Mouse (Mus musculus) brown adipose tissue, adult 24 weeks (tissue): Measurements from ENCODE around the gene Gna11. TPM values are rescaled to one million over a fixed set of nuclear protein-coding genes. Genes with fewer than 3 reads are reported as not detected.

Source experiments
- H3K27ac ChIP-seq: fragments of 200-500 bp; replicated peaks from 2 replicates; pipeline ENCODE4 v1.5.1; 2012; ENCODE audit warnings: low read depth, mild to moderate bottlenecking, low read length
- H3K4me1 ChIP-seq: fragments of 200-500 bp; 2 replicates; pipeline ENCODE4 v1.6.1; 2012; ENCODE audit warnings: low read length, mixed read lengths; ENCODE audit not compliant: control insufficient read depth, insufficient read depth, insufficient read length
- H3K4me3 ChIP-seq: fragments of 200-500 bp; 2 replicates; pipeline ENCODE4 v1.5.1; 2012; ENCODE audit warnings: low read depth, mild to moderate bottlenecking, low read length, moderate library complexity; ENCODE audit not compliant: insufficient read depth
- polyA plus RNA-seq: library from polyadenylated mRNA; stranded (reverse); fragments of >200 nt; gene quantifications from 2 replicates; pipeline ENCODE4 v1.2.4, GENCODE M21; 2012; ENCODE audit not compliant: missing spikeins, insufficient read depth, insufficient read length

Gna11 gene
- polyA plus RNA-seq, 1 experiment, result 41.1 TPM

DNA sequence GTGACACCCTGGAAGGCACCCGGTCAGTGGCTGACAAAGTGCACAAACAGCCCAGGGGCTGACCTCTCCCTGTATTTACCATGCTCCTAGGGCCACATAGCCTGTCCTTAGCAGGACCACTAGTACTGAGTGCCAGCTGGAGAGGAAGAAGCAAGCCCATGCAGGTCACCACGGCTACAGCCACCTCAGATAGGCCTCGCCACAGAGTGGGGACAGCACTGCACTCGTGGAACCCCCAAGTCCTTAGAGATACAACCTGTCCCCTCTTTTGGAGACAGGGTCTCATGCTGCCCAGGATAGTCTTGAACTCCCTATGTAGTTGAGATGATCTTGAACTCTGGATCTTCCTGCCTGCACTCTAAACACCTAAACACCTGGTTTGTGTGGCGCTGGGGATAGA is 3.6 kb downstream of the Gna11 start:
- H3K4me3 ChIP-seq, result peak overlapping the region; percentile 14
- peaks cover 41% of the 10 kb centered on the region for H3K4me1 ChIP-seq
- peak overlapping the region; percentile 74 for H3K27ac ChIP-seq

GRCm38 (mm10) chr10:81538321-81539048 is 6.5 kb downstream of the Gna11 start:
- no peak overlapping the region for H3K4me3 ChIP-seq
- peaks cover 38% of the 10 kb centered on the region for H3K4me1 ChIP-seq
- H3K27ac ChIP-seq, result no peak overlapping the region

DNA sequence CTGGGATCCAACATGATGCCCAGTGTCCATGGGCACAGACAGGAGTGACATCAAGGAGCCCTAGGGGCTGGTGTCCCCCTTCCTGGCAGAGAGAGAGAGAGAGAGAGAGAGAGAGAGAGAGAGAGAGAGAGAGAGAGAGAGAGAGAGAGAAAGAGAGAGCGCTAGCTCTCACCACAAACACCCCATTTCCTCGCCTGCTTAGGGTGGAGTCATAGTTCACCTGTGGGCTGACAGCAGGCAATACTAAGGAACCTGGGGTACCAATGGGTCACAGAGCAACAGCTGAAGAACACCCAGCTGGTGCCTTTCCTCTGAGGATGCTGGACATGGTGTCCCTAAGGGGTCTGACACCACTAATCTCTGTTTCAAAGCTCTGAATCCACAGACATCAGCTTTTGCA is 7.6 kb downstream of the Gna11 start:
- peaks cover 27% of the 10 kb centered on the region for H3K4me1 ChIP-seq
- no peak overlapping the region for H3K4me3 ChIP-seq
- H3K27ac ChIP-seq, result no peak overlapping the region

DNA sequence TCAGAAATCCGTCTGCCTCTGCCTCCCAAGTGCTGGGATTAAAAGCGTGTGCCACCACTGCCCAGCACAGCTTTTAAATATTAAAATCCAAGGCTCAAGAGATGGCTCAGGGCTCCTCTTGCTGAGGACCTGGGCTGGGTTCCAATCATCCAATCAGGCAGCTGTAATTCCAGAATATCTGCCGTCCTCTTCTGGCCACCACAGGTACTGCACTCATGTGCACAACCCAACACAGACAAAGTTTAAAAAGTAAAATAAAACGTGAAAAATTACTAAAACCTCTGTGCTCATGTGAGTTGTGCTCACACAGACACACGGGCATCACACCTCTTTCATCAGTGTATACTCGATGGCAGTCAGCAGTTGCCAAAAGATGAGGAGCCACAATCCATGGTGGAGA is 8.3 kb downstream of the Gna11 start:
- no peak overlapping the region for H3K4me3 ChIP-seq
- H3K27ac ChIP-seq, result no peak overlapping the region
- H3K4me1 ChIP-seq, result peaks cover 23% of the 10 kb centered on the region

GRCm38 (mm10) chr10:81534826-81535225 is 10.2 kb downstream of the Gna11 start:
- Histone ChIP-seq H3K27ac (no peak overlapping the region), H3K4me1 (peaks cover 8% of the 10 kb centered on the region), H3K4me3 (no peak overlapping the region)

DNA sequence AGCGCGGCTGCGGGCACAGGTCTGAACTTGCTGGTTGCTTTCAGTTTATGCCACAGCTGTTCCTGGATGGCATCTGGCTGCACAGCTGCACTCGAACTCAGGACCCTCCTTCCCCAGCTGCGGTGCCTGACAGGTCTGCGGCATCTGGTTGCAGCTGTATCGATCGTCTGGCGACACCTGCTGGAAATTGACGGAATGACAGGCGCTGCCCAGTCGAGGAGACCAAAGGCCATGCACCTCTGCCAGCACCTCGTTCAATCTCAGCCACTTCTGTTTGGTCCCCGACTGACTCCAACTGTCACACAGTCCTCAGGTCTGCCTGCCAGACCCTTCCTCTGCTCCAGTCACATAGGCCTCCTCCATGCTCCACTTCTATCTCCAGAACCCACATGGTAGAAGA is 18.2 kb downstream of the Gna11 start:
- Histone ChIP-seq H3K4me3 (no peak overlapping the region), H3K27ac (no peak overlapping the region), H3K4me1 (peaks cover 3% of the 10 kb centered on the region)

- H3K4me1 ChIP-seq, result peaks cover 3% of the 10 kb centered on the region
- peak overlapping the region; percentile 31; the same call in 1 of the 2 replicates for H3K27ac ChIP-seq
- no peak overlapping the region for H3K4me3 ChIP-seq
Measured at GRCm38 (mm10) chr10:81525017-81525694, 19.8 kb downstream of the Gna11 start.

GRCm38 (mm10) chr10:81524051-81524605 is 20.9 kb downstream of the Gna11 start, which contains the start of gene Gna15:
Gna15 (minus strand) TSS chr10:81524225.
- peak within 1 kb of the TSS; percentile 39 for H3K4me3 ChIP-seq
- H3K27ac ChIP-seq, result peak within 1 kb of the TSS; percentile 70
- peaks cover 11% of the 10 kb centered on the region for H3K4me1 ChIP-seq

DNA sequence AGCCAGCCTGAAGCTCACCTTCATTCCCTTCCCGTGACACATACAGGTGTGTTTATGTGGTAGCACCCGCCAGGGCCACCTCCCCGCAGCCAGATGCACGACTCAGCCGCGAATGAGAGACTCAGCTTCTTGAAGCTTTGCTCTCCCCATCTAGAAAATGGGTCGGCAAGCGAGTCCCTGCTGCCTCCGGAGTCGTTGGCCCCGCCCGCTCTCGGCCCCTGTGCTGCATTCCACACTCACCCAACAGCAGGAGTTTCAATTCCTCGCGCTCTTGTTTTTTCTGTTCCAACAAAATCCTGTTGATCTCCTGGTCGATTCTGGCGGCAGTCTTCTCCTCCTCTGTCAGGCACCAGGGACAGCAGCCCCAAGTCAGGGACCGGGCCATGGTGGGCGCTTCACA is 21.4 kb downstream of the Gna11 start:
- H3K4me3 ChIP-seq, result peak overlapping the region; percentile 39
- peaks cover 11% of the 10 kb centered on the region for H3K4me1 ChIP-seq
- H3K27ac ChIP-seq, result peak overlapping the region; percentile 70

DNA sequence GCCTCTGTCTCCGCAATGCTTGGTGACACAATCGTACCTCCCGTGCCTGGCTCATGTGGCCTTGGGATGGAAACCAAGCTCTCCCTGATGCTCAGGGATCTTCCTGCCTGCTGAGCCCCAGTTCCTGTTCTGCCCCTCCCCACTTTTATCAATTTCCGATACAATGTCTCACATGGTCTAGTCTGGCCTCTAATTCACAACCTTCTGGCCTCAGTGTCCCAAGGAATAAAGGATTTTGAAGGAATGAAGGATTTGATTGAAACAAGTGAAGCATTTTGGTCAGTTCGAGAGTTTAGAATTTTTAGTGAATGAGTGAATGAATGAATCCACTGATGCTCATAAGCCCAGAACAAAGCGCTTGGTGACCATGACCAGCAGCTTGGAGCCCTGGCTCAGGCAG is 21.8 kb downstream of the Gna11 start:
- Histone ChIP-seq H3K27ac (no peak overlapping the region), H3K4me1 (peaks cover 11% of the 10 kb centered on the region), H3K4me3 (peak overlapping the region; percentile 39)

- H3K27ac ChIP-seq, result peak overlapping the region; percentile 35
- H3K4me1 ChIP-seq, result peaks cover 10% of the 10 kb centered on the region
- H3K4me3 ChIP-seq, result no peak overlapping the region
Measured at GRCm38 (mm10) chr10:81519978-81520365, 25.0 kb downstream of the Gna11 start.

GRCm38 (mm10) chr10:81519227-81519977 is 25.6 kb downstream of the Gna11 start:
- peaks cover 7% of the 10 kb centered on the region; the same call in 1 of the 2 replicates for H3K4me1 ChIP-seq
- peak overlapping the region; percentile 35 for H3K27ac ChIP-seq
- H3K4me3 ChIP-seq, result no peak overlapping the region

DNA sequence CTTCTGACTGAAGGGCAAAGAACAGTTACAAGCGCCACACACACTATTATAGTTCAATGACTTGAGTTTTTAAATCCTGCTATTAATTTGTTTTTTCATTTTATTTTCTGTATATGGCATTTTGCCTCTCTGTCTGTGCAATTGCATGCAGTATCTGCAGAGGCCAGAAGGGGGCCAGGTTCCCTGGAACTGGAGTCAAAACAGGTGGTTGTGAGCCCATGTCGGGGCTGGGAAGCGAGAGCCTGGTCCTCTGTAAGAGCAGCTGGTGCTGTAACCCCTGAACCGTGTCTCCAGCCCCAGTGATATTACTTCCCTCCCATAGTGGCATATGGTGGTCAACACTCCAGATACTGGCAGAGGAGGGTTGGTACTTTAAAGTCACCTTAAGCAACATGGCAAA is 26.4 kb downstream of the Gna11 start:
- Histone ChIP-seq H3K27ac (no peak overlapping the region), H3K4me3 (no peak overlapping the region), H3K4me1 (peaks cover 7% of the 10 kb centered on the region; the same call in 1 of the 2 replicates)

GRCm38 (mm10) chr10:81517227-81517626 is 27.8 kb downstream of the Gna11 start:
- Histone ChIP-seq H3K4me3 (no peak overlapping the region), H3K27ac (no peak overlapping the region), H3K4me1 (peaks cover 7% of the 10 kb centered on the region; the same call in 1 of the 2 replicates)

- Histone ChIP-seq H3K27ac (no peak overlapping the region), H3K4me3 (no peak overlapping the region), H3K4me1 (no peaks in the 10 kb centered on the region; the same call in 1 of the 2 replicates)
Measured at GRCm38 (mm10) chr10:81513798-81514197, 31.2 kb downstream of the Gna11 start.
